Mouse (Mus musculus) ES-E14 (cell line): ENCODE measurements around the gene Mrpl24. TPM values are rescaled to one million over a fixed set of nuclear protein-coding genes. Genes with fewer than 3 reads are reported as not detected.

ENCODE experiments used
- DNase-seq: peaks from one replicate; pipeline ENCODE4 v3.0.0-alpha.2; 2013; ENCODE audit warnings: low read depth, low spot score
- H3K27ac ChIP-seq: 2 replicates; pipeline ENCODE4 v1.5.1; 2012; ENCODE audit warnings: low read depth, mild to moderate bottlenecking, low read length, moderate library complexity, mixed read lengths; ENCODE audit not compliant: poor library complexity, insufficient read depth, severe bottlenecking
- H3K36me3 ChIP-seq: 2 replicates; pipeline ENCODE4 v1.6.1; 2012; ENCODE audit warnings: mild to moderate bottlenecking, low read length, moderate library complexity, mixed read lengths; ENCODE audit not compliant: control insufficient read depth, poor library complexity, insufficient read depth, severe bottlenecking
- H3K4me1 ChIP-seq, 2 experiments: fragments of 150-350 bp in 1 of 2; sonication (generic) in 1 of 2; 2 replicates each; pipeline ENCODE4 v1.6.1; 2012; ENCODE audit warnings: low read length in 2 of 2, mild to moderate bottlenecking in 1 of 2, mixed read lengths in 1 of 2; ENCODE audit not compliant: control insufficient read depth in 2 of 2, insufficient read depth in 2 of 2, poor library complexity in 1 of 2
- H3K4me3 ChIP-seq, 2 experiments: fragments of 150-350 bp in 1 of 2; sonication (generic) in 1 of 2; 2 replicates each; pipeline ENCODE4 v1.5.1; 2012; ENCODE audit warnings: low read length in 2 of 2, low read depth in 1 of 2, mild to moderate bottlenecking in 1 of 2, mixed read lengths in 1 of 2; ENCODE audit not compliant: insufficient read depth in 1 of 2, poor library complexity in 1 of 2, severe bottlenecking in 1 of 2
- H3K9ac ChIP-seq: 2 replicates; pipeline ENCODE4 v1.6.1; 2012; ENCODE audit warnings: low read depth, mild to moderate bottlenecking, low read length, mixed read lengths; ENCODE audit not compliant: poor library complexity, insufficient read depth, severe bottlenecking
- H3K9me3 ChIP-seq: fragments of 150-350 bp; sonication (generic); 2 replicates; pipeline ENCODE4 v1.6.1; 2012; ENCODE audit warnings: low read depth, mild to moderate bottlenecking, low read length; ENCODE audit not compliant: control insufficient read depth, insufficient read depth
- CHD2 ChIP-seq: IDR thresholded peaks from 2 replicates; pipeline ENCODE4 v1.6.1; 2014; ENCODE audit warnings: mild to moderate bottlenecking, low read depth, low read length, inconsistent platforms
- HCFC1 ChIP-seq: IDR thresholded peaks from 2 replicates; pipeline ENCODE4 v1.6.1; 2012; ENCODE audit warnings: low read length, inconsistent platforms, borderline replicate concordance; ENCODE audit not compliant: insufficient read depth
- MAFK ChIP-seq: IDR thresholded peaks from 2 replicates; pipeline ENCODE4 v1.6.1; 2014; ENCODE audit warnings: mild to moderate bottlenecking, low read depth, low read length, inconsistent platforms; ENCODE audit not compliant: insufficient read depth
- ZC3H11A ChIP-seq: IDR thresholded peaks from 2 replicates; pipeline ENCODE4 v1.6.1; 2012; ENCODE audit warnings: low read depth, mild to moderate bottlenecking, inconsistent platforms, low read length, borderline replicate concordance
- ZNF384 ChIP-seq: IDR thresholded peaks from 2 replicates; pipeline ENCODE4 v1.6.1; 2012; ENCODE audit warnings: low read depth, low read length, inconsistent platforms
- in situ Hi-C, 2 experiments: fragments of 600-800 bp; cut with MboI; formaldehyde crosslinking; loops; one replicate each; pipeline ENCODE4 v1.15.1; 2025; ENCODE audit warnings: low sequenced_read_pairs in 2 of 2, inconsistent platforms in 1 of 2; ENCODE audit not compliant: unreplicated experiment in 2 of 2
- total RNA-seq: library from RNA; depleted of rRNA; stranded (reverse); fragments of 300-350 nt; gene quantifications from 2 replicates; pipeline ENCODE4 v1.2.3, GENCODE M21; 2012

Gene Mrpl24
- total RNA-seq, 1 experiment, result 154 TPM

DNA sequence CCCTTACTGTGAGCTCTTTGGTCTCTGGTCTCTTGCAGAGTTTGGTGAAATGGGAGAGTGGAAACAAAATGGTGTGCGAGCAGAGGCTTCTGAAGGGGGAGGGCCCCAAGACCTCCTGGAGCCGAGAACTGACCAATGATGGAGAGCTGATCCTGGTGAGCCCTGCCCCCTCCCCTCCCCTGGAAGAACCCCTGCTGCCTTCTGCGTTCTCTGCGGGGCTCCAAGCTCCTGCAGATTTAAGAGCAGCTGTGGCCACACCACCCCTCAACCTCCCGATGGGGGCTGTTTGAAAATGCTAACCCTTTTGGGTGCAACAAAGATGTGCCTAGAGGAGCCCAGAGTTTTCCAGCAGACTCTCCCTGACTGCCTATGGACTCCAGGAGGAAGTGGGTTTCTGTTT is 33.1 kb downstream of the Mrpl24 start:
- Histone ChIP-seq H3K27ac (no peak overlapping the region), H3K9ac (no peak overlapping the region), H3K36me3 (no peaks in the 10 kb centered on the region), H3K4me1 (peaks cover 9 to 28% of the 10 kb centered on the region in 2 experiments), H3K9me3 (no peaks in the 10 kb centered on the region), H3K4me3 (peak overlapping the region in 1 of 2 experiments; percentile 16; a peak in 2 of 4 replicates)
- no peak for DNase-seq
- no peak for TF ChIP-seq HCFC1
- TF ChIP-seq ZNF384, result no peak
- TF ChIP-seq ZC3H11A, result no peak
- TF ChIP-seq MAFK, result no peak
- no peak for TF ChIP-seq CHD2
- in situ Hi-C loops, result no loop called here

DNA sequence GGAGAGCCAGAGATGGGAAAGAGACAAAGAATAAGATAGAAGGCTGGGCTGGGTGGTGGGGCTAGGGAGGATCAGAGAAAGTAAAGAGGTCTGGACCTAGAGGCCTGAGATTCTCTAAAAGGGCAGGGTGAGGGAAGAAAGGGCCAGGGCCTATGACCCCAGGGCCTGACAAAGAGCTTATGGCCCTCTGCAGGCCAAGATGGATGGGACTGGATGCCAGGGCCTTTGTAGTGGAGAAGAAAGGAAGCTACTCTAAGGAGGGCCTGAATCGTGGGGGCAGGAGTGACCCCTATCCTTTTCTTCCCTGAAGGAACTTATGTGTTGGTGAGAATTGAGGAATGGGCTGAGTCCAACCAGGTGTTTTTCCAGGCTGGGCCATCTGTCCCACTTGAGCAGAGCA is 38.8 kb downstream of the Mrpl24 start:
- DNase-seq, result no peak
- H3K36me3 ChIP-seq, result no peaks in the 10 kb centered on the region
- TF ChIP-seq ZNF384 (no peak), MAFK (no peak), ZC3H11A (no peak), HCFC1 (no peak), CHD2 (no peak)
- no peak overlapping the region for H3K4me3 ChIP-seq
- no peak overlapping the region for H3K9ac ChIP-seq
- H3K4me1 ChIP-seq, result peaks cover 4 to 6% of the 10 kb centered on the region in 2 experiments; a peak in 2 of 4 replicates
- in situ Hi-C loops, result no loop called here
- H3K27ac ChIP-seq, result no peak overlapping the region
- no peaks in the 10 kb centered on the region for H3K9me3 ChIP-seq

DNA sequence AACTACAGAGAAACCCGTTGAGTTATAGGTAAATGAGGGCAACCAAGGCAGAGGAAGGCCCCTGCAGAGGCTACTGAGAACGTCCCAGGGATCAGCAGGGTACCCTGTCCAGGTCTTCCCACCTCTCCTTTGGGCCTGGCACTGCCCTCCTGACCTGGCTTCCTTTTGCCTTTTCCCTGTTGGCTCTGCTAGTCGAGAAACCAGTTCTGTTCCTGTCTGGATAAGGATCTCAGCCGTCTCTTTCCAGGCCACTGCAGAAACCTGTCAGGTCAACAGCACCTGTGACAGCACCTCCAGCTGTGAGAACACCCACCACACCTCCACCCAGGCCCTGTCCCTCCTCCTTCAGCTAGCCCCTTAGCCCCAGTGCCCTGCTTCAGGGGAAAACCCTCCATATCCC is 39.2 kb downstream of the Mrpl24 start:
- Histone ChIP-seq H3K4me3 (no peak overlapping the region), H3K9ac (no peak overlapping the region), H3K9me3 (no peaks in the 10 kb centered on the region), H3K36me3 (no peaks in the 10 kb centered on the region), H3K27ac (no peak overlapping the region), H3K4me1 (peaks cover 4 to 6% of the 10 kb centered on the region in 2 experiments; a peak in 2 of 4 replicates)
- no peak for DNase-seq
- in situ Hi-C loops, result no loop called here
- TF ChIP-seq ZC3H11A, result no peak
- TF ChIP-seq MAFK, result no peak
- no peak for TF ChIP-seq HCFC1
- TF ChIP-seq ZNF384, result no peak
- TF ChIP-seq CHD2, result no peak

DNA sequence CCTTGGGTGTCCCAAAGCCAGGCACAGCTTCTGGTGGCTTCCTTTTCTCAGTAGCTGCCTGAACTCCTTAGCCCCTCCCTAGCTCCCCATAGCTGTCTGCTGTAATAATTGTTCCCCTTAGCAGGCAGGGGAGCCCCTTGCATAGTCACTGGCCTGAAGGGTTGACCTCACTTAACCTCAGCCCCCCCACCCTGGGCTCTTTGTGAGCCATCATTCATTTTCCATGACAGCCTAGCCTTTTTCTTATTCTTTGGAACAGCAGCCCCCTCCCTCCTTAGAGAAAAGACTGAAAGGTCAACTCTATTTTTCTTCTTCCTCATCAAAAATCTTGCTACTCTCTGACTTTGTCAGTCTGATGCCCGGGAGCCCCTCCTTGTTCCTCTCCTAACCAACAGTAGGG is 39.7 kb downstream of the Mrpl24 start:
- in situ Hi-C loops, result no loop called here
- Histone ChIP-seq H3K4me3 (no peak overlapping the region), H3K27ac (no peak overlapping the region)

DNA sequence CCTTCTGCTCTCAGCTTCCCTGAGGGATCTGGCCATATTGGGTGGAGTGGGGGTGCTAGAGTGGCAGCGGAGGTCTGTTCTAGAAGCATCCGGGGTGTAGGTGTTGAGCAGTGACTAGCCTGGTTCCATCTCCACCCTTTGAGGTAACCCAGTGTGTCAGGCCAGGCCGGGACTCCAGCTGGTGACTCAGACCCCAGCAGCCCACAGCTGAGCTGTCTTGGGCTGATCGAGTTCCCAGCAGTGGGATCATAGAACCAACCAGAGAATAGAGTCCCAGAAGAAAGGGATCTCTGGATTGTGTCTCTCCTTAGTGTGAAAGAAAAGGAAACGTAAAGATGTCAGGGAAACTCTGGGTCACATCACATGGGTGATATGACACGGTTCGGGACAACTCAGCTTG is 40.1 kb downstream of the Mrpl24 start:
- no peak for DNase-seq
- peaks cover 4 to 6% of the 10 kb centered on the region in 2 experiments; a peak in 2 of 4 replicates for H3K4me1 ChIP-seq
- H3K27ac ChIP-seq, result no peak overlapping the region
- in situ Hi-C loops, result no loop called here
- no peak overlapping the region for H3K9ac ChIP-seq
- no peaks in the 10 kb centered on the region for H3K36me3 ChIP-seq
- H3K4me3 ChIP-seq, result no peak overlapping the region
- TF ChIP-seq HCFC1 (no peak), MAFK (no peak)
- no peaks in the 10 kb centered on the region for H3K9me3 ChIP-seq

More for the DNA sequence above, 39.7 kb downstream of the Mrpl24 start:
- no peak for DNase-seq
- H3K9me3 ChIP-seq, result no peaks in the 10 kb centered on the region
- peaks cover 4 to 6% of the 10 kb centered on the region in 2 experiments; a peak in 2 of 4 replicates for H3K4me1 ChIP-seq
- no peaks in the 10 kb centered on the region for H3K36me3 ChIP-seq
- TF ChIP-seq ZNF384 (no peak), MAFK (no peak), ZC3H11A (no peak), CHD2 (no peak), HCFC1 (no peak)
- no peak overlapping the region for H3K9ac ChIP-seq
